Mouse (Mus musculus): Measurements from ENCODE around the gene Lrrtm3. TPM values are rescaled to one million over a fixed set of nuclear protein-coding genes. Genes with fewer than 3 reads are reported as not detected.

Lrrtm3 gene
- total and polyA plus RNA-seq, 3 experiments = not detected

DNA sequence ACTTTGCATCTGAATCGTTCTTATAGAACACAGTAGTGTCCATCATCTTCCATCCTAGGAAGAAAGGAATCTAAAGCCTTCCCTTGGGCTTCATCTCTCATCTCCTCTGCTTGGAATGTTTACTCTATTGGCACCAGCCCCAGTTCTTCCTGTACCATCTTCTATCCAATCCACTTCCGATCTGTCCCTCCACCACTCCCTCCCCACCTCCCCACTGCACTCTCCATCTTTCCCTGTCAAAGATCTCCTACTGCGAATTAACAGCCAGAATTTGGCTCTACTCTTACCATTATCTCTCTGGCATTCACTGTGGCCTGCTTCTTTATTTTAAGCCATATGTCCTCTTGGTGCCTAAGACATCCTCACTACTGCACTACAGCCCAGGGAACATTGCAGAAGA lies 28.8 kb upstream of the Lrrtm3 start:
- no peaks in the 10 kb centered on the region for H3K27me3 ChIP-seq (replicated peaks)
- H3K9me3 ChIP-seq (replicated peaks; ENCODE audit: low read length) = peaks cover 41% of the 10 kb centered on the region
- no peak overlapping the region for H3K27ac ChIP-seq (ENCODE audit: insufficient read depth, low read depth)
- dilution Hi-C loops (cut with MboI; ENCODE audit: extremely low pct_ligation_motif_present, extremely low pct_unique_long_range_greater_than_20kb, low sequenced_read_pairs) = no loop called here
- no peak overlapping the region for H3K9ac ChIP-seq (ENCODE audit: insufficient read depth, low read depth)
- H3K4me1 ChIP-seq (ENCODE audit: control insufficient read depth in 1 of 2, insufficient read depth in 2 of 2) = no peaks in the 10 kb centered on the region
- in situ Hi-C loops (cut with MboI; ENCODE audit: low pct_ligation_motif_present, low pct_unique_long_range_greater_than_20kb, low sequenced_read_pairs) = no loop called here
- H3K36me3 ChIP-seq (replicated peaks in 1 of 2; ENCODE audit: control insufficient read depth in 1 of 2, insufficient read depth in 1 of 2, low read length in 1 of 2) = no peaks in the 10 kb centered on the region
- TF ChIP-seq USF1 (IDR thresholded peaks at IDR 0.05; ENCODE audit: low read depth, low read length) (no peak), CHD1 (IDR thresholded peaks at IDR 0.05; ENCODE audit: low read depth, low read length) (no peak), RCOR1 (conservative IDR thresholded peaks at IDR 0.05; ENCODE audit: low read depth, low read length) (no peak), ZNF384 (IDR thresholded peaks at IDR 0.05; ENCODE audit: low read depth, low read length) (no peak), SIN3A (IDR thresholded peaks at IDR 0.05; ENCODE audit: low read length) (no peak), MAFK (IDR thresholded peaks at IDR 0.05; ENCODE audit: insufficient replicate concordance, low read length) (no peak), POLR2A (IDR thresholded peaks at IDR 0.05; ENCODE audit: low read depth, low read length) (no peak), IRF4 (IDR thresholded peaks at IDR 0.05; ENCODE audit: low read depth, low read length) (no peak), TCF12 (IDR thresholded peaks at IDR 0.05; ENCODE audit: low read depth, low read length) (no peak), NELFE (IDR thresholded peaks at IDR 0.05; ENCODE audit: low read depth, low read length) (no peak), SMC3 (IDR thresholded peaks at IDR 0.05; ENCODE audit: low read depth, low read length) (no peak), GABPA (IDR thresholded peaks at IDR 0.05; ENCODE audit: insufficient replicate concordance, low read depth, low read length) (no peak), TBP (conservative IDR thresholded peaks at IDR 0.05; ENCODE audit: low read depth, low read length) (no peak), ZKSCAN1 (IDR thresholded peaks at IDR 0.05; ENCODE audit: borderline replicate concordance, low read depth, low read length) (no peak), POLR2AphosphoS2 (IDR thresholded peaks at IDR 0.05; ENCODE audit: low read depth, low read length) (no peak), ZC3H11A (IDR thresholded peaks at IDR 0.05; ENCODE audit: low read depth, low read length) (no peak)
- no peaks in the 10 kb centered on the region for H3K79me2 ChIP-seq (replicated peaks; ENCODE audit: control insufficient read depth, extremely low read depth, insufficient read depth, poor library complexity, severe bottlenecking)
- no peak overlapping the region for H3K4me2 ChIP-seq (ENCODE audit: insufficient read depth, low read depth, poor library complexity, severe bottlenecking)
- H3K4me3 ChIP-seq (replicated peaks in 1 of 3; ENCODE audit: low read depth in 2 of 3, low read length in 2 of 3, poor library complexity in 1 of 3) = no peak overlapping the region
- DNase-seq (ENCODE audit: extremely low read depth) = no peak

DNA sequence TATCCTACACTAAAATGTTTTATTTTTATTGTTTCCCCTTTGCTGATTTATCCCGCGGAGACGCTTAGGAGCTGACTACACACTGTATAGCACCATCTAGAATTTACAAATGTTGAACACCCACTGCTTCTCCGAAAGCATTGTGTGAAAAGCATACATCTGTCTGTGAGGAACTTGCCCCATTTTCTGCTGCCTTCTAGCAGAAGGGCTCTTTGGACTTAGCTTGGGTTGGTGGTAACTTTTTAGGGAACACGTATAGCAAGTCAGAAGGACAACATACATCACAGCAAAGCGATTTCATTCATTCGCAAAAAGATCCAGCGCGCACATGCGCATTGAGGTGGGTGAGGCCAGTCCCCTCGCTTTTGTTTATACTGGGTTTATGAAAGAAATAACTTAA lies 25.2 kb upstream of the Lrrtm3 start:
- Histone ChIP-seq H3K9me3 (replicated peaks; ENCODE audit: low read length) (peaks cover 44% of the 10 kb centered on the region), H3K9ac (ENCODE audit: insufficient read depth, low read depth) (no peak overlapping the region), H3K4me3 (replicated peaks in 1 of 3; ENCODE audit: low read depth in 2 of 3, low read length in 2 of 3, poor library complexity in 1 of 3) (no peak overlapping the region), H3K4me1 (ENCODE audit: control insufficient read depth in 1 of 2, insufficient read depth in 2 of 2) (no peaks in the 10 kb centered on the region), H3K27ac (ENCODE audit: insufficient read depth, low read depth) (no peak overlapping the region), H3K4me2 (ENCODE audit: insufficient read depth, low read depth, poor library complexity, severe bottlenecking) (no peak overlapping the region), H3K36me3 (replicated peaks in 1 of 2; ENCODE audit: control insufficient read depth in 1 of 2, insufficient read depth in 1 of 2, low read length in 1 of 2) (no peaks in the 10 kb centered on the region), H3K79me2 (replicated peaks; ENCODE audit: control insufficient read depth, extremely low read depth, insufficient read depth, poor library complexity, severe bottlenecking) (no peaks in the 10 kb centered on the region), H3K27me3 (replicated peaks) (no peaks in the 10 kb centered on the region)
- dilution Hi-C loops (cut with MboI; ENCODE audit: extremely low pct_ligation_motif_present, extremely low pct_unique_long_range_greater_than_20kb, low sequenced_read_pairs) = no loop called here
- in situ Hi-C loops (cut with MboI; ENCODE audit: low pct_ligation_motif_present, low pct_unique_long_range_greater_than_20kb, low sequenced_read_pairs) = no loop called here
- no peak for TF ChIP-seq UBTF (IDR thresholded peaks at IDR 0.05; ENCODE audit: low read depth, low read length)
- TF ChIP-seq NRF1 (IDR thresholded peaks at IDR 0.05; ENCODE audit: low read depth, low read length) = no peak
- TF ChIP-seq POLR2AphosphoS2 (IDR thresholded peaks at IDR 0.05; ENCODE audit: low read depth, low read length) = no peak
- TF ChIP-seq SIN3A (IDR thresholded peaks at IDR 0.05; ENCODE audit: low read length) = no peak
- no peak for TF ChIP-seq NELFE (IDR thresholded peaks at IDR 0.05; ENCODE audit: low read depth, low read length)
- no peak for TF ChIP-seq POLR2A (IDR thresholded peaks at IDR 0.05; ENCODE audit: low read depth, low read length)
- TF ChIP-seq RCOR1 (conservative IDR thresholded peaks at IDR 0.05; ENCODE audit: low read depth, low read length) = no peak
- TF ChIP-seq TBP (conservative IDR thresholded peaks at IDR 0.05; ENCODE audit: low read depth, low read length) = no peak
- TF ChIP-seq ZNF384 (IDR thresholded peaks at IDR 0.05; ENCODE audit: low read depth, low read length) = no peak
- TF ChIP-seq KAT2A (IDR thresholded peaks at IDR 0.05; ENCODE audit: insufficient replicate concordance, low read length) = no peak
- TF ChIP-seq TCF12 (IDR thresholded peaks at IDR 0.05; ENCODE audit: low read depth, low read length) = no peak
- TF ChIP-seq ZKSCAN1 (IDR thresholded peaks at IDR 0.05; ENCODE audit: borderline replicate concordance, low read depth, low read length) = no peak
- TF ChIP-seq CHD2 (IDR thresholded peaks at IDR 0.05; ENCODE audit: low read length) = no peak
- DNase-seq (ENCODE audit: extremely low read depth) = no peak
